Mouse (Mus musculus): Measurements from ENCODE around the gene Fsd1. TPM values are rescaled to one million over a fixed set of nuclear protein-coding genes. Genes with fewer than 3 reads are reported as not detected.

Gene Fsd1
- total and polyA plus RNA-seq, 2 experiments from 2014 or later, result 106 to 169 TPM

DNA sequence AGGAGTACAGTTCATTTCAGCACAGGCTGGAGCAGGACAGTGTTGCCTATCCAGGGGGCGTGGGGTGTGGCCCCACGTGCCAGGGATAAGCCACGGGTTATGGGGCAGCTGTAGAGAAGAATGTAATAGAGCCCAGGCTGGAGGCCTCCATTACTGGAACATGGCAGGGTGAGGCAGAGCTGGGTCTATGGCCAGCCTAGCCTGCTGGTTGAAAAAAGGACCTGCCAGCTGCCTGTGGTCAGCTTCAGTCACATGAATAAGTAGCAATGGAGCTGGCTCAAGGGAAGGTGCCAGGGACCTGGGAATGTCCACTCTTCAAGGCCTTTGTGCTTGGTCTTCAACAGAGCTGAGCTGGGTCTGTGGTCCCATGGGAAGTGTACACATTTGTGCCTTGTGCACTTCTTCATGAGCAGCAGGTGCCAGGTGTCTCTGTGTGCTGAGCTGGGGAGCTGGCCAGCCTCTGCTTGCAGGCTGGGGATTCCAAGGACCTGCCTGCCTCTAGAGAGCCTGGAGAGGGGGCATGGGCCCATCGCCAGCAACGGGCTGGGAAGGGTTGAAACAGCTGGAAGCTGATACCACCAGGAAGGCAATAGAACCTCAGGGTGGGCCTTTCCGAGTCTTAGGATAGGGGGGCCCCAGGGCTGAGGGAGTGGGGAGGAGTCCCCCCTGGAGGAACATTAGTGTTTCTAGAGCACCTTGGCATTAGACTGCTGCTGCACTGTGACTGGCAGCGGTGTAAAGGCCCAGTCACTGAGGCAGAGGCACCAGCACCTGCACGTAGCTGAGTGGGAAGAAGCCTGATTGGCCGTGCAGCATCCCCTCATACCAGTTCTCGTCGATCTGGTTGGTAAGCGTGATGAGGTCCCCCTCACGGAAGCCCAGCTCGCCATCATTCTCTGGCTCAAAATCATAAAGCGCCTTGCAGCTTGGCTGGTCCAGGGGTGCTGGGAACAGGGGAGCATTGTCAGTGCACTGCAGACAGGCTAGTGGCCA, 30.8 kb downstream of the Fsd1 start:
- Histone ChIP-seq H3K27ac (ENCODE audit: low read depth, low read length) (no peak overlapping the region), H3K36me3 (ENCODE audit: insufficient read depth) (peaks cover 61% of the 10 kb centered on the region), H3K9me3 (ENCODE audit: low read length) (no peaks in the 10 kb centered on the region), H3K4me3 (ENCODE audit: low read depth, low read length) (no peak overlapping the region), H3K4me2 (ENCODE audit: low read depth) (no peak overlapping the region), H3K9ac (no peak overlapping the region), H3K27me3 (ENCODE audit: insufficient read depth, low read length) (no peaks in the 10 kb centered on the region), H3K4me1 (ENCODE audit: insufficient read depth) (no peaks in the 10 kb centered on the region)
- WGBS, result 78% methylated on average over 15 of the region's 15 CpGs
- no peak for ATAC-seq
- no peak for TF ChIP-seq CTCF (IDR thresholded peaks at IDR 0.05; ENCODE audit: low read depth)
- no peak for DNase-seq

DNA sequence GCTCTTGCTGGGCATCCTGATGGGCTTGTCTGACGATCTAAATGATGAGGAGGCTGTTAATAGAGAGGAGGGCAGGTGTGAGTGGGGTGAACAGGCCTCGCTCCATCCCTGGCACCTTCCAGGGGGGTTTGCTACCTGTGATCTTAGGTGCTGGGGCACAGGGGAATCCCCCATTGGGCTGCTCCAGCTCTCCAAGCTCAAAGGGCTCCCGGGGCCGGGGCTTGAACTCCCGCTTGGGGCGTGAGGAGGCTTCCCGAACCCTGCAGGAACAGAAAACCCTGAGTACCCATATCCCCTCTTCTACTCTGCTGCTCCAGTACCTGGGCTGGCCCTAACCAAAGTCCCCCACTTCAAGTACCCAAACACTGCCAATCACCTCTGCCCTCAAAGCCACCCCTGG, 31.5 kb downstream of the Fsd1 start:
- H3K9ac ChIP-seq, result no peak overlapping the region
- no peaks in the 10 kb centered on the region for H3K9me3 ChIP-seq (ENCODE audit: low read length)
- DNase-seq (no peak), ATAC-seq (no peak)
- H3K4me2 ChIP-seq (ENCODE audit: low read depth), result no peak overlapping the region
- H3K27ac ChIP-seq (ENCODE audit: low read depth, low read length), result peak overlapping the region; percentile 35; the same call in 1 of the 2 replicates
- no peaks in the 10 kb centered on the region for H3K4me1 ChIP-seq (ENCODE audit: insufficient read depth)
- WGBS, result 91% methylated on average over 7 of the region's 7 CpGs
- H3K4me3 ChIP-seq (ENCODE audit: low read depth, low read length), result no peak overlapping the region
- no peak for TF ChIP-seq CTCF (IDR thresholded peaks at IDR 0.05; ENCODE audit: low read depth)
- H3K27me3 ChIP-seq (ENCODE audit: insufficient read depth, low read length), result no peaks in the 10 kb centered on the region
- H3K36me3 ChIP-seq (ENCODE audit: insufficient read depth), result peaks cover 57% of the 10 kb centered on the region

DNA sequence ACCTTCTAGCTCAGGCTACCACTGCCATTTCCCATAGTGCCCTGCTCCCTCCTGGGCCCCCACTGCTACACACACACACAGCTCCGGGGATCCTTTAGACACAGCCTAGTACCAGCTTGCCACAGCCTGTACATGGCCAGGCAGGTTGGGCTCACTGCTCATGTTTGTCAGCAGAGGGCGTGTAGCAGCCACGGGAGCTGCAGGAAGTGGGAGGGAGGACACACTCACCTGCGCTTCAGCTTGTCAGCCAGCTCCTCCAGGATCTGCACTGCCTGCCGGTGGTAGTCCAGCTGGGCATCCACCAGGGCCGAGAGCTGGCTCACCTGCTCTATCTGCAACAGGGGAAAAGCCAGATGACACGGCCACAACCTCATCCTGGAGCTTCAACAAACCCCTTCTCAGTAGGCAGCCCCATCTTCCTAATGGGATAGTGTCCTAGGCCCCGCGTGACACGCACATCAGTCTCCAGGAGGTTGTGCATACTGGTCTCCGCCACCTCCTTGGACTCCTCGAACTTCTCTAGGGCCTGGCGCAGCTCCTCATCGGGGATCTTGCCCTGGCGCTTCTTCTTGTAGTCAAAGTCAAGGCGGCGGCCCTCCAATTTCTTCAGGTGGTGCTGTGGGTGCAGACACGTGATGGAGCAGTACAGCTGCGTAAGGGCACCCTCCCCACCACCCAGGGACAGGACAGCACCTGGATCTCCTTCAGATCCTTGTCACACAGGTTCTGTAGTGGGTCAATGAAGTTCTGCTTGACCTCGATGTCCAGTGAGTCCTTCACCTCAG, 32.2 kb downstream of the Fsd1 start:
- H3K27me3 ChIP-seq (ENCODE audit: insufficient read depth, low read length), result no peaks in the 10 kb centered on the region
- H3K4me3 ChIP-seq (ENCODE audit: low read depth, low read length), result no peak overlapping the region
- ATAC-seq (peak; percentile 63), DNase-seq (peak; percentile 57)
- no peaks in the 10 kb centered on the region for H3K4me1 ChIP-seq (ENCODE audit: insufficient read depth)
- 69% methylated on average over 20 of the region's 20 CpGs for WGBS
- no peak overlapping the region for H3K4me2 ChIP-seq (ENCODE audit: low read depth)
- peak overlapping the region; percentile 35; the same call in 1 of the 2 replicates for H3K27ac ChIP-seq (ENCODE audit: low read depth, low read length)
- no peak overlapping the region for H3K9ac ChIP-seq
- H3K9me3 ChIP-seq (ENCODE audit: low read length), result no peaks in the 10 kb centered on the region
- H3K36me3 ChIP-seq (ENCODE audit: insufficient read depth), result peaks cover 56% of the 10 kb centered on the region
- peak; percentile 58 for TF ChIP-seq CTCF (IDR thresholded peaks at IDR 0.05; ENCODE audit: low read depth)

DNA sequence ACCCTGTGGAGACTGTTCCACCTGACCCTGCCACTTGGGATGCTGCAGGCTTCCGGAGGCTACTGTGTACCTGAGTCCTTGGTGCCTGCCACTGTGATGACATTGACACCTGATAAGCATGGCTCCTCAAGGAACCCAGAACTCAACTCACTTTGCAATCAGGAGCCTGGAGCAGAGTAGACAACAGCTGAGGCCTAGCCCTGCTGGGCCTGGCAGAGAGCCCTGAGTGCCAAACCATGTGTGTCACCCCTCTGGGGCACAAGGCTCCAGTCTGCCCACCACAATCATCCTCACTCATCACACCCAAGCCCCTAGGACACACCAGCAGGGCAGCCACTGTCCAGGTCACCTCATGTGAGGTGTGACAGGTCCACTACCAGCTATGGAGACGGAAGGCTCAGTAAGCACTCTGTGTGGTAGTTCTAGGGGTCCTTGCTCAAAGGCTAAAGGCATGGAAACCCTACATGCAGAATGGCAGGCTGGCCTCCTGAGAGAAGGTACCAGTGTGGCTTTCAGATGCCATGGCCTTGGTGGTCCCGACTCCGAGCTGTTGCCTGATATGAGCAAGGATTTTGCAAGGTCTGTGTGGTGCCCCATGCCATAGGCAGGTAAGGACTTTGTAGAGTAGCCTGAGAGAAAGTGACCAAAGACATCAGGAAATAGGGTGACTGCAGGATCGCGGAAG, 34.2 kb downstream of the Fsd1 start:
- H3K27ac ChIP-seq (ENCODE audit: low read depth, low read length), result 0 out of 2 replicates have a peak overlapping the region, but pooled peaks have one; percentile 29
- no peak overlapping the region for H3K4me2 ChIP-seq (ENCODE audit: low read depth)
- peaks cover 43% of the 10 kb centered on the region for H3K36me3 ChIP-seq (ENCODE audit: insufficient read depth)
- WGBS, result 95% methylated on average over 6 of the region's 6 CpGs
- H3K4me3 ChIP-seq (ENCODE audit: low read depth, low read length), result no peak overlapping the region
- no peak for TF ChIP-seq CTCF (IDR thresholded peaks at IDR 0.05; ENCODE audit: low read depth)
- no peaks in the 10 kb centered on the region for H3K9me3 ChIP-seq (ENCODE audit: low read length)
- H3K9ac ChIP-seq, result no peak overlapping the region
- DNase-seq (no peak), ATAC-seq (no peak)
- no peaks in the 10 kb centered on the region for H3K27me3 ChIP-seq (ENCODE audit: insufficient read depth, low read length)
- no peaks in the 10 kb centered on the region for H3K4me1 ChIP-seq (ENCODE audit: insufficient read depth)

DNA sequence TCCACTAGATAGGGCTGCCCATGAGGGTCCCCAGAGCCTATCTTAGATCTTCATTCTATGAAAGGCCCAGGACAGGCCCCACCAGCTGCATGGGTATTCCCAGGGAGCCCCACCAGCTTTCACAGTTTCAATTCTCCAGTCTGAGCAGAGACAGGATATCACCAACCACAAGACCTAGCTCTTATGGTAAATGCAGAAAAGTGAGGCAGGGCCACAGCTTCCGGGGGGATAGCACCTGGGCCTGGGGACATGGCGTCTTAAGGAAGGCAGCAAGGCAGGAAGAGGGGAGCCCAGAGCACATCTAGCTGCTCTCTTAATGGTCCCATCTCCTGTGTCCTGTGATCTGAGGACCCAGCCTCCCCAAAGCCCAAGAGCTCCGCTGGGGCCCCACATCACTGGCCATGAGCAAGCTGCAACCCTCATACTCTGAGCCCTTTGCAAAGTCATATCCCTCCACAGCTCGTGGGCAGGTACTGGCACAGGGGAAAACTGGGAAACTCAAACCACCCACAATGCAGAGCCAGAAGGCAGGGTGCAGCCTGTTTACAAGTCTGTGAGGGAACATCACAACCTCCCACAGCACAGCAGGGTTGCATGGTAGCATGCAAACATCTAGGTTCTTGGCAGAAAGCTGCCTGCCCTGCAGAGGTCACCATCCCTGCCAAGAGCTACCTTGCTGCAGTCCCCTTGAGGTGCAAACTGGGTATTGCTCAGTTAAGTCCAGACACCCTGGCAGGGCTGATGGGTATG, 35.0 kb downstream of the Fsd1 start:
- no peak for DNase-seq

More for the DNA sequence above, 35.0 kb downstream of the Fsd1 start:
- Histone ChIP-seq H3K9me3 (ENCODE audit: low read length) (no peaks in the 10 kb centered on the region), H3K27me3 (ENCODE audit: insufficient read depth, low read length) (no peaks in the 10 kb centered on the region), H3K36me3 (ENCODE audit: insufficient read depth) (peaks cover 35% of the 10 kb centered on the region), H3K27ac (ENCODE audit: low read depth, low read length) (no peak overlapping the region), H3K4me3 (ENCODE audit: low read depth, low read length) (no peak overlapping the region), H3K9ac (no peak overlapping the region), H3K4me1 (ENCODE audit: insufficient read depth) (no peaks in the 10 kb centered on the region), H3K4me2 (ENCODE audit: low read depth) (no peak overlapping the region)
- peak; percentile 29; the same call in 1 of the 2 replicates for TF ChIP-seq CTCF (IDR thresholded peaks at IDR 0.05; ENCODE audit: low read depth)
- WGBS, result 76% methylated on average over 4 of the region's 4 CpGs
- ATAC-seq, result no peak
